Mouse (Mus musculus) CD4-positive, CD25-positive, alpha-beta regulatory T cell, adult 4 months (primary cell): Measurements from ENCODE around the gene Fubp1. TPM values are rescaled to one million over a fixed set of nuclear protein-coding genes. Genes with fewer than 3 reads are reported as not detected.
A peak's percentile ranks its signal among the peaks of the same experiment; 100 is the strongest.

Experiments
- ATAC-seq: one replicate; pipeline ENCODE4 v1.8.0; 2017
- polyA plus RNA-seq, 2 experiments: library from polyadenylated mRNA; unstranded; fragments of 100-300 nt; shearing (Covaris generic); gene quantifications; one replicate each; pipeline ENCODE4 v1.2.1; 2017

Fubp1 gene
- 100 to 1,000 TPM; 256 to 262 TPM for polyA plus RNA-seq

- ATAC-seq = peak; percentile 88
Observed at GRCm38 (mm10) chr3:152209967-152210634, at the start of gene Fubp1, which contains the start of gene Dnajb4. TSS of gene Fubp1 (plus strand) at chr3:152210422. TSS of gene Dnajb4 (minus strand) at chr3:152210302.

DNA sequence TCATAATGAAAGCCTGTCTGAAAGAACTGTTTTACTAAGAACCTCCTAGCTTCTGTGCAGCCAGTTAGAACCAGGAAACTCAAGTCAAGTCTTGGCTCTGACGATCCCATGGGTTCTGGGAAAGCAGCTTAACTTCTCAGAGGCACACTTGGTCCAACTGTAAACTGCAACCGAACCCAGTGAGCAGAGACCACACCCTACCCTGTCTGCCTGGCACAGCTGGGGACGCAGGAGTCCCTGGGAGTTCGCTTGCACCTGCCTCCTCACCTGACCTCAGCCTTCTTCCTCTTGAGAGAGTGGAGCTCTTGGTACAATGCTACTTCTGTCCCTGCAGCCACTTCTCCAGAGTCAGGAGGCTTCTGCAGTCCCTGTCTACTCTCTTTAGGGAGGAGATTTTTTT is 49.6 kb upstream of the Fubp1 start:
- no peak for ATAC-seq

- no peak for ATAC-seq
Observed at GRCm38 (mm10) chr3:152163320-152163719, 46.9 kb upstream of the Fubp1 start.

DNA sequence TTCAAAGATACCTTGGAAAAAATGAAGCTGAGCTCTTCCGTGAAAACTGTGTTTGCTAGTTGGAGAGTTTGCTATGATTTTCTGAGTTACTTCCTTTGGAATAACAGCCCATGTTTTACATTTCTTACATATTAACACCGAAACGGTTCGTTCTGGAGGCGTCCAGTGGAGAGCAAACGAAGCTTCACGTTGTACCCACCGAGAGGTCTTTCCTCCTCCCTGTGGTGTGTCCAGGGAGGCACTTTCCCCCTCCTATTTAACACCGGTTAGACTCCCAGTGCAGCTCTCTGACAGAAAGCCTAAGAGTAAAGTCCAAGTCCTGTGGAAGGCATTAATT is 45.2 kb upstream of the Fubp1 start:
- ATAC-seq = no peak

GRCm38 (mm10) chr3:152165351-152166098 is 44.7 kb upstream of the Fubp1 start:
- ATAC-seq = peak; percentile 37

DNA sequence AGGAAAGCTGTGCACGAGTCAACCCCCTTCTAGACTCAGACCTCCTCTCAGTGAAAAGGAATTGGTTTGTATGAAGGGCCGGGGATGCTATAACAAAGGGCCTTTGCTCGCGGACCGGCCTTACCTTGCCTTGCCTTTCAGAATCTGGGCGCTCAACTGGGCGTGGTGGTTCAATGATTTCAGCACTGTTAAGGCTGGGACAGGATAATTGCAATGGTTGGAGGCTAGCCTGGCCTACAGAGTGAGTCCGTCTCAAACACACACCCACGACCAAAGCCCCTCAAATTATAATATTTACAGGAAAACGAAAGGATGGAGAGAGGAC is 44.2 kb upstream of the Fubp1 start, which contains the start of gene Gipc2:
TSS of gene Gipc2 (minus strand) at position 132 of the 325 bp plus-strand sequence.
- no peak for ATAC-seq

DNA sequence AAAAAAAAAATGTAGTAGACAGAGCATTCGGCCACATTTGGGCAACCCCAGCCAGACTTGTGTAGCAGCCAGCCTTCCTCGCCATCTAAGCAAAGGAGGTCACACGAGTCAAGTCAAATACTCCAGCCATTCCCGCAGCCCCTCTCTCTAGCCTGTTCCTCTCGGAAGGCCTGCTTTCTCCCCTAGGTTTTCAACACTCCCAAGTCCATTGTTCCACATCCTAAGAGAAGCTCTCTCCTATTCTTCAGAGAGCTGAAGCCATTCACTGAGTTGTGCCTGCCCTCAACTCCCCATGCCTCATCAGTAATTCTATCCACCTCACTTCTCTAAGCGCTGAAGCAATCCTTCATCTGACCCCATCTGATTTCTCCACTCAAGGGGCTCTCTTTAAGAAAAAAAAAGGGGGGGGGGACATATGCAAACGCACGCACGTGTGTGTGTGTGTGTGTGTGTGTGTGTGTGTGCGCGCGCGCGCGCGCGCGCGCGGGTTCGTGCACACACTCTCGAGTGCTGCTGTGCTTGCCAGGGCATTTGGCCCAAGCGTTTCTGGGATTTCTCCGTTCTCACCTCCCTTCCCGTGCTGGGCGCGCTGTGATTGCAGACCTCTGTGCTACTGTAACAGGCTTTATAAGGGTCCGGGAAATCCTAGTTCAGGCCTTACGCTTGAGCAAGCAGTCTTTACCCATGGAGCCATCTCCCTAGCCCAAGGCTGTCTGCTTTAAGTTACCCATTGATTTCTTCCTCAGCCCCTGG is 43.3 kb upstream of the Fubp1 start:
- ATAC-seq = no peak

DNA sequence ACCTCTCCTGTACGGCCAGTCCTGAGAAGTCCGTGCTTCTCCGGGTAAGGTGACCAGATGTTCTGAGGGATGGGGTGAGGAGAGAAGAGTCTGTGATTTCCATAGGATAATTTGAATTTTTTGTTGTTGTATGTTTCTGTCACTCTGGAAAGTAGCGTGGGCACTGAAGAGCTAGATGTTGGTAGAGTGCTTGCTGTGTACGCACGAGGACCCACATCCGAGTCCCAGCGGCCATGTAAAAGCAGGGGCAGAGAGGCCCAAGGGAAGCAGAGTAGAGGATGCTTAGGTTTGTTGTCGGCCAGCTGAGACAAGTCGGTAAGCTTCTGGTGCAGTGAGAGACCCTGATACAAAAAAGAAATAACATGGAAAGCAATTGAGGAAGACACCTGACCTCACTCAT is 42.2 kb upstream of the Fubp1 start:
- ATAC-seq = no peak

DNA sequence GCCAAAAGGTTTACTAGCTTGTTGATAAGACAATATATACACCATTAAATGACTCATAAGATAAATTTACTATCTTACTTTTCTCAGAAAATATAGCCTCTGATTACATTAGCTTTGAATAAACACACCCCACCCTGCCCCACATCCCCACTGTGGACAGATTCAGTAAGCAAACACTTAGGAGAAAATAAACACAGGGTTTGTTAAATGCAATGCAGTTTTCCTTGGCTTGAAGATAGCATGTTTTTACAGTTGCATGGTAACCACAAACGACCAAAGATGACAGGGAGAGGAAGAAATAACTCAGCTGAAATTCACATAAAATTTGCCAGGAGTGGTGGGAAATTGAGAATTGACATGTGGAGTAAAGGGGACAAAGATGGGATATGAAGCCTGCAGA is 39.8 kb upstream of the Fubp1 start:
- no peak for ATAC-seq

DNA sequence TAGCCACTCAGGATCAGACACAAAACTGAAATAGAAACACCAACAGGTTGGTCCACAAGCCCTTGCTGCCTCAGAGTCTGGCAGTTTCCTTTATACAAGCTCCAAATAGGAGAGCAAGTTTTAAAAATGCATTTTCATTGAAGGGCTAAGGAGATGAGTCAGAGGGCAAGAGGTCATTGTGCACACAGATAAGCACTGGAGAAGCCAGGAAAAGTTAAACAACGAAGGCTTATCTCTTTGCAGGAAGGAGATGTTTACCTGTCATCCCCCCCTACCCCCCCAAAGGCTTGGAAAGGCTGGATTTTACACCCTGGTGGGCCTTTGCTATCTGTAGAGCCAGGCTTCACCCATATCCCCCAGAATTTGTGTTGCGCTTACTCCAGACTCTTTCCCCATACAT is 39.0 kb upstream of the Fubp1 start:
- ATAC-seq = no peak

DNA sequence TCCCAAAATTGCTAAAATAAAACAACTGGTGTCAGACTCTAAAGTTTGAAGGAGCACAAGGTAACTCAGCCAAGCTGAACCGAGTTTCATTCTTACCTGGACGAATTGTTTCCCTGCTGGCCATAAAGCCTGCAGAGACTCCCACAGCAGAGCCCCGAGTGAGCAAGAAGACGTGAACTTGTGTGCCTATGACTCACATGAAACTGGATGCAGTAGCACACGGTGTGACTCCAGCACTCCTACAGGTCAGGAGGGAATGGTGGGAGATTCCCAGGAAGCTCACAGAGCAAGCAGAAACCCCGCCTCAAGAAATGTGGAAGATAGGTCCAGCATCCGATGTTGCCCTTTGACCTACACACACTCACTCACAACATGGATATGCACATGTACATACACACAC is 38.4 kb upstream of the Fubp1 start:
- no peak for ATAC-seq

- ATAC-seq = no peak
Observed at GRCm38 (mm10) chr3:152172322-152172935, 37.8 kb upstream of the Fubp1 start.

DNA sequence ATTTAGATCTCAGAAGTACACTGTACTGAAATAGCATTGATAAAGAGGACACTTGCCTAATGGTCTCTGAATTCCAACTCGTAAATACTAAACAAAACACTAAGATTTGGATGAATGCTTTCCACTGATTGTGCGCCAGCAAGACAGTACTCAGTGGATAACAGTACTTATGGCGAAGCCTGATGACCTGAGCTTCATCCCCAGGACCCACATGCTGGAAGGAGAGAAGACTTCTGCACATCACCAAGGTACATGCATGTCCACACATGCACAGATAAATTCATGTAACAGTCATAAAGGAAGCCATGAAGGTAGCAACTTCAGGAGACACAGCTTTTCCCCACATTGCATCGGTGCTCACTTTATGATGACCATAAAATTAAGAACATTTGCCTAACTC is 31.4 kb upstream of the Fubp1 start:
- ATAC-seq = no peak

DNA sequence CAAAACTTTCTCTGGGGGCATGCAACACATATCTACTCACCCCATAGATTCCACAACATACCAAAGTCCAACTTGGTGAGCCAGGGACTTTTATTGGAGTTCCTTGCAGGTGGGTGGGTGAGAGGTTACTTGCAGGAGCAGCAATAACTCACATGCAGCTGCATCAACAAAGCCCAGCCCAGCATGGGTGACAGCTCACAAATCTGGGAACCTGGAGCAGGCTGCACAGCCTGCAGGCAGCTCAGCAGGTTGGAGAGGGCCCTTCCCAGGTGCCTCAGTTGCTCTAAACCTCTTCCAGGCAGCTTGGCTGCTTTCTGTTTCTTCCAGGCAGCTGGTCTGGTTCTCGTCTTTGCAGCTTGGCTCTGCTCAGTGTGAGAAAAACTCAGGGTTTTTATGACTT is 30.9 kb upstream of the Fubp1 start:
- ATAC-seq = no peak

DNA sequence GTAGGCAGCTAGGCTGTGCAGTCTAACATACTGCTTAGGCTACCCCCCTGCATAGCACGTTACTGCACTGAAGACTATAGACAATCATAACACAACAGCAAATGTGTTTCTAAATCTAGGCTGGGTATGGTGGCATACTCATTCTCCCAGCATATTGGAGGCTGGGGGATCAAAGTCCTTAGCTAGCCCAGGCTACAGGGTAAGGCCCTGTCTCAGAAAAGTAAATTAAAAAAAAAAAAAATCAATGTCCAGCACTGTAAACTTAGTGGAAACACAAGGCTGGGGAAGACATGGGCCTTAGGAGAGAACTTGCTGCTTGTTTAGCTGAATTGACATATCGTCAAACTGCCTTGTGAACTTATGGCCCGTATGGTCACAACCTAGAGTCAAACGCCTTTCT is 29.6 kb upstream of the Fubp1 start:
- ATAC-seq = no peak

DNA sequence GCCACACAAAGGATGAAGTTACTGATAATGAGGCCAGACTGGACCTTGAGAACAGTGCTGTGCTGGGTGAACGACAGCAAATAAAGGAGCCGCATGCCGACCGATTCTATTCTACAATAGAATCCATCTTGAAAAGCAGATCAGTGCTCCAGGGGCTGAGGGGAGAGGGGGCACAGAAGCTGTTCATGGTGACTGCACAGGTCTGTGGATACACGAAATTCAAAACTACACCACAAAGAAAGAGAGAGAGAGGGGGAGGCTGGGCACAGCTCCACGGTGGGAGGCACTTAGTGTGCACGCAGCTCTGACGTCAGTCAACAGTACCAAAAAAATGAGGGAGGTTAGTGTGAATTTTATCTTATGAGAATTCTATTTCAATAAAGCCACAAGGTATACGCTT is 26.7 kb upstream of the Fubp1 start:
- ATAC-seq = no peak

DNA sequence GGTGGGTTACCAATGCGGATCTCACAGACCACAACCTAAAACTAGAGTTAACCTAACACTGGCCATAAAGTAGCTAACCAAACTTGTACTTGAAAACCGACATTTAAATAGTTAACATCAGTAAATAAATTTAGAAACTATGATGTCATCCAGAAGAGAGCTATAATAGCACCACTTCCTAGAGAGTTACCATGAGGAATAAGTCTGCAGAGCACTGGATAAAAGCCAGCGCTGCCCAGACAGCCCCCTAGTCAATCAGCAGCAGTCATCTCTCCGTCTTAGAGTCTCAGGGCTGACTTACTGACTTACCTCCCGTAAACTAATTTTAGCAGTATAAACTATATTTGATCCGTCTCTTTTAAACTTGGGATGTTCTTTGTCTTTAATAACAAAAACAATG is 24.1 kb upstream of the Fubp1 start:
- ATAC-seq = no peak

DNA sequence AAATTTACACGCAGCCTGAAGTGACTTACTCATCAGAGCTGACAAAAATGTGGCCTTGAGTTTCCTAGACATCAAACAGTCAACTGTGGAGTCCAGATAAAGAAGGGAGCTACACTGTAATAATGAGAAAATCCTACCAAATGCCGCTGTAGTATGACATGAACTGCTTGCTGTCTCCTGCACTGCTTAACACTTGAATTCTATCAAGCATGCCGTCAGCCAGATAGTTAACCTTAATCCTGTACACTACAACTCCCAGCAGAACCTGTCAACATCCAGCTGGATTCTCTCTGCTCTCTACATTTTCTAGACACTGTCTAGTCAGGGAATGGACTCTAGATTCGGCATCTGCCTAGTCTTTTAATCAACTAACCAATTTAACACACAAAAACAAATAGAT is 20.9 kb upstream of the Fubp1 start:
- ATAC-seq = no peak

DNA sequence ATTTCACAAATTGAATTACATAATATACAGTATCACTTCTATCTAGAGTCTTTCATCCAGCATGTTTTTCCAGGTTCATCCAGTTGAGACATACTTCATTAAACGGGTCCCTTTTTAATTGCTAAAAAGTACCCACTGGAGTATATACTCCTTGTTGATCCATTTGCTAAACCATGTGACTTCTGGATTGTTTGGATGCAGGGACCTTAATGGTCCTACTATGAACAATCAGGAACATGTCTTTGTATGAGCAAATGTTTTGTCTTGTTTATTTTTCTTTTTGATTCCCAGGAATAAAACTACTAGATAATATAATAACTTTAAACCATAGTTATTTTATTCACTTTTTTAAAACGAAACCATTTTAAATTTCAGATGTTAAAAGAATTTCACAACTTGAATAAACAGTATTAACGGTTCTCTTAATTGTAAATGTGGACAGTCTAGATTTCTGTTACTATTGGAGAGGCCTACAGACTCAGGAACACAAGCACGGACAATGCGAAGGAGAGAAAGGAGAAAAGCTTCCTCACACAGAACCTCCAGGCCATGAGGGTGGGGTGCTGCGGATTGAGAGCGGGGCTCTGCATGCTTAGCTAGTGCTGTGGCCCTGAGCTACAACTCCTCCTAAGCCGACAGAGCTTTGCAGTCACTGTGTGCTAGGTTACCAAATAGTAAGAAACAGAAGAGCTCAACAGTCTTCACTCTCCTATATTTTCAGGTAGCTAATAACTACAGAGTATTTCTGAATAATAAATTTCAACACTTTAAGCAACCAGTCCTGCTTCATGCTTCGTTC is 19.3 kb upstream of the Fubp1 start:
- no peak for ATAC-seq

DNA sequence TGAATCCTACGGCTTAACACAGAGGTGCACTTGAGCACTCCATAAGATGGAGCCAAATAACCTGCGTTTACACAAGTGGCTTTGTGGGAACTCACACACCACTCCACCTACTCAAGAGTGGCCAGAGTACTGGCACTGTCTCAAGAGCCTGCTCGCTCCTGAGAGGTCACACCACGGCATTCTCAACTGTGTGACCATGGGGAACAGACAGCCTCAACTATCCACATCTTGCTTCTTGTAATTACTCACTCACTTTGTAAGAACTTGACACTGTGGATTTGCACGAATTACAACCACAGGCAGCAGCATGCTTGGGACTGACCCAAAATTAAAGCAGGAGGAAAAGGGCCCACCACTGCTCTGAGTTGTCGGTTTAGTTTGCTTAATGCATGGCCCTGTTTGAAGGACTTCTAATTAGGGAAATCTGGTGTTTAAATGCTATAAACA is 18.4 kb upstream of the Fubp1 start:
- ATAC-seq = peak; percentile 6

DNA sequence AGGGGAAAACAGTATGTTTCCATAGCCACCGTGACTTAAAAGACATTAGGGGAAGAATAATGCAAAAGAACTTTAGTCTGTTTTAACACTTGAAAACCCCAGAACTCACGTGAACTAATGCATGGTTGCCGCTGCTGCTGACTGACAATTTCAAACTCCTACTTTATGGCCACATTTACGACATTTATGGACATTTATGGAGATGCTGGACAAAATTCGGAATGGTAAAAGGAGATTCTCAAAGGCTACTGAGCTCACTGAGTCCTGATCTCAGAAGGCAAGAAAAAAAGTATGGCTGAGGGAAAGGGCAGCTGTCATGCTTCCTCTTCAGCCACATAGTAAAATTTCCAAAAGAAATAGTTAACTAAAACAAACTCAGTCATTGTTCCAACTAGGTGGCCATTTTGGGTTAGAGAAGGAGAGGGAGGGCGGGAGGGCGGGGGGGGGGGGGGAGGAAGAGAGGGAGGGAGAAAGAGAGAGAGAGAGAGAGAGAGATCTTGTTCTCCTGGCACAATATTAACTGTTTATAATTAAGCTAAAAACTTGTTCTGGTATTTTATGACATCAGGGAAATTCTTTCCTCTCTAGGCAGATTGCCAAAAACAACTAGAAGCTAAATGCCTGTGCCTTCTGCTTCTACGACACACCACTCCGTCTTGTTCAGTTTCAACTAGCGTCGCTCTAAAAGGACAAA is 17.8 kb upstream of the Fubp1 start:
- peak; percentile 16 for ATAC-seq

DNA sequence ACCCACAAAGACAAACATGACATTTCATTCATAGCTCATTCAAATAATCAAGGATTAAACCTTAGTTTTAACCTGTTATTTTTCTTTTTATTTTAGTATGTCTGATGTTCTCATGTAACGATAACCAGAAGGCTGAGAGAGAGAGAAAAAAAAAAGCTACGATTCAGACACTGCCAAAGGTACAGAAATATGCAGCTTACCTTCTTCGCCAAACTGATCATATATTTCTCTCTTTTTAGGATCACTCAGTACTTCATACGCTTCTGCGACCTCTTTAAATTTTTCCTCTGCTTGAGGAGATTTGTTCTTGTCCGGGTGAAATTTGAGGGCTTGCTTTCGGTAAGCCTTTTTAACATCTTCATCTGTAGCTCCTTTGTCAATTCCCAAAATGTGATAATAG is 17.0 kb upstream of the Fubp1 start:
- peak; percentile 4 for ATAC-seq
